Mouse (Mus musculus) hindbrain, embryonic 11.5 days (tissue): ENCODE measurements at regions not wholly inside any gene's neighbourhood (a gene's known extent, or its start where the extent isn't known, plus 50 kb on each side); places are given as distances from the start of the nearest gene placed in this dataset.

ENCODE experiments used
- ATAC-seq: fragments of 200-750 bp; cut with Nextera tagmentation; 2 replicates; pipeline ENCODE4 v1.8.0; 2017; ENCODE audit warnings: mild to moderate bottlenecking, moderate TSS enrichment, moderate library complexity; ENCODE audit not compliant: low FRiP score
- DNase-seq: peaks from one replicate; pipeline ENCODE4 v3.0.0-alpha.2; 2015; ENCODE audit warnings: low spot score
- H3K27ac ChIP-seq: fragments of 300-500 bp; sonication (generic); 2 replicates; pipeline ENCODE4 v1.5.1; 2014; ENCODE audit warnings: mild to moderate bottlenecking, low read depth, low read length
- H3K27me3 ChIP-seq: fragments of 300-500 bp; sonication (generic); 2 replicates; pipeline ENCODE4 v1.6.1; 2014; ENCODE audit warnings: mild to moderate bottlenecking, low read length, moderate library complexity, mixed read lengths; ENCODE audit not compliant: control insufficient read depth, insufficient read depth
- H3K36me3 ChIP-seq: fragments of 300-500 bp; sonication (generic); 2 replicates; pipeline ENCODE4 v1.6.1; 2014; ENCODE audit warnings: mild to moderate bottlenecking, low read length, moderate library complexity, mixed read lengths; ENCODE audit not compliant: control insufficient read depth, insufficient read depth
- H3K4me1 ChIP-seq: fragments of 300-500 bp; sonication (generic); replicated peaks from 2 replicates; pipeline ENCODE4 v1.6.1; 2014; ENCODE audit warnings: low read length, mixed read lengths; ENCODE audit not compliant: control insufficient read depth, insufficient read depth
- H3K4me2 ChIP-seq: fragments of 300-500 bp; sonication (generic); replicated peaks from 2 replicates; pipeline ENCODE4 v1.6.1; 2014; ENCODE audit warnings: mild to moderate bottlenecking, low read depth, low read length
- H3K4me3 ChIP-seq: fragments of 300-500 bp; sonication (generic); 2 replicates; pipeline ENCODE4 v1.5.1; 2014; ENCODE audit warnings: low read depth, low read length
- H3K9ac ChIP-seq: fragments of 300-500 bp; sonication (generic); 2 replicates; pipeline ENCODE4 v1.6.1; 2014; ENCODE audit warnings: low read depth, low read length
- H3K9me3 ChIP-seq: fragments of 300-500 bp; sonication (generic); 2 replicates; pipeline ENCODE4 v1.6.1; 2016; ENCODE audit warnings: low read length; ENCODE audit not compliant: control insufficient read depth
- WGBS: fragments of 180-500 bp; shearing (Covaris S2); extraction: QIAGEN DNeasy Blood & Tissue Kit; methylation state at CpG from one replicate; pipeline ENCODE4 v1.1.7; 2014; 5-methylcytosine and 5-hydroxymethylcytosine counted together

GRCm38 (mm10) chr5:91816376-91816950, 146.4 kb downstream of the Rchy1 start:
- no peak for DNase-seq
- Histone ChIP-seq H3K4me3 (no peak overlapping the region), H3K27me3 (no peaks in the 10 kb centered on the region), H3K9ac (no peak overlapping the region), H3K4me2 (no peak overlapping the region), H3K4me1 (no peaks in the 10 kb centered on the region), H3K27ac (no peak overlapping the region), H3K36me3 (no peaks in the 10 kb centered on the region), H3K9me3 (no peaks in the 10 kb centered on the region)
- ATAC-seq = no peak
- WGBS = 80% methylated on average over 3 of the region's 3 CpGs

- ATAC-seq (no peak), DNase-seq (no peak)
- no peak overlapping the region for H3K9ac ChIP-seq
- H3K4me1 ChIP-seq = no peaks in the 10 kb centered on the region
- no peaks in the 10 kb centered on the region for H3K36me3 ChIP-seq
- WGBS = 80% methylated on average over 6 of the region's 6 CpGs
- no peak overlapping the region for H3K4me3 ChIP-seq
- no peaks in the 10 kb centered on the region for H3K27me3 ChIP-seq
- H3K27ac ChIP-seq = no peak overlapping the region
- no peaks in the 10 kb centered on the region for H3K9me3 ChIP-seq
- H3K4me2 ChIP-seq = no peak overlapping the region
Observed at GRCm38 (mm10) chr5:91814956-91815355, 147.9 kb downstream of the Rchy1 start.

GRCm38 (mm10) chr5:91814417-91814762, 148.5 kb downstream of the Rchy1 start:
- ATAC-seq (no peak), DNase-seq (no peak)
- H3K4me3 ChIP-seq = no peak overlapping the region
- H3K4me1 ChIP-seq = no peaks in the 10 kb centered on the region
- H3K9me3 ChIP-seq = no peaks in the 10 kb centered on the region
- H3K27ac ChIP-seq = no peak overlapping the region
- WGBS = 81% methylated on average over 4 of the region's 4 CpGs
- no peaks in the 10 kb centered on the region for H3K27me3 ChIP-seq
- H3K36me3 ChIP-seq = no peaks in the 10 kb centered on the region
- H3K4me2 ChIP-seq = no peak overlapping the region
- H3K9ac ChIP-seq = no peak overlapping the region

GRCm38 (mm10) chr5:91813547-91814416, 149.1 kb downstream of the Rchy1 start:
- no peak overlapping the region for H3K4me2 ChIP-seq
- H3K27me3 ChIP-seq = no peaks in the 10 kb centered on the region
- WGBS = 92% methylated on average over 5 of the region's 5 CpGs
- H3K4me1 ChIP-seq = no peaks in the 10 kb centered on the region
- no peak overlapping the region for H3K27ac ChIP-seq
- H3K36me3 ChIP-seq = no peaks in the 10 kb centered on the region
- H3K4me3 ChIP-seq = no peak overlapping the region
- H3K9ac ChIP-seq = no peak overlapping the region
- no peak for DNase-seq
- no peaks in the 10 kb centered on the region for H3K9me3 ChIP-seq
- no peak for ATAC-seq

GRCm38 (mm10) chr5:91807070-91808065, 155.5 kb downstream of the Rchy1 start:
- H3K4me2 ChIP-seq = no peak overlapping the region
- 0 out of 2 replicates have a peak, but pooled peaks have one; percentile 30 for ATAC-seq
- no peak overlapping the region for H3K4me3 ChIP-seq
- no peak overlapping the region for H3K9ac ChIP-seq
- no peak overlapping the region for H3K27ac ChIP-seq
- no peaks in the 10 kb centered on the region for H3K36me3 ChIP-seq
- H3K9me3 ChIP-seq = no peaks in the 10 kb centered on the region
- WGBS = 76% methylated on average over 18 of the region's 18 CpGs
- no peaks in the 10 kb centered on the region for H3K27me3 ChIP-seq
- H3K4me1 ChIP-seq = no peaks in the 10 kb centered on the region
- DNase-seq = no peak

GRCm38 (mm10) chr5:91801297-91801980, 161.4 kb downstream of the Rchy1 start:
- DNase-seq = no peak
- ATAC-seq = no peak

GRCm38 (mm10) chr5:91797362-91797761, 165.5 kb downstream of the Rchy1 start:
- H3K27ac ChIP-seq = no peak overlapping the region
- H3K4me3 ChIP-seq = no peak overlapping the region
- H3K4me1 ChIP-seq = no peaks in the 10 kb centered on the region
- H3K36me3 ChIP-seq = no peaks in the 10 kb centered on the region
- H3K9me3 ChIP-seq = no peaks in the 10 kb centered on the region
- no peak overlapping the region for H3K9ac ChIP-seq
- H3K27me3 ChIP-seq = no peaks in the 10 kb centered on the region
- WGBS = 81% methylated on average over 3 of the region's 3 CpGs
- DNase-seq (no peak), ATAC-seq (no peak)
- H3K4me2 ChIP-seq = no peak overlapping the region

More at GRCm38 (mm10) chr5:91801297-91801980, 161.4 kb downstream of the Rchy1 start:
- Histone ChIP-seq H3K4me3 (no peak overlapping the region), H3K9me3 (no peaks in the 10 kb centered on the region), H3K27ac (no peak overlapping the region), H3K27me3 (no peaks in the 10 kb centered on the region), H3K9ac (no peak overlapping the region), H3K4me2 (no peak overlapping the region), H3K36me3 (no peaks in the 10 kb centered on the region), H3K4me1 (no peaks in the 10 kb centered on the region)
- WGBS = 88% methylated on average over 3 of the region's 3 CpGs

- WGBS = 63% methylated on average over 6 of the region's 6 CpGs
- Histone ChIP-seq H3K4me1 (no peaks in the 10 kb centered on the region), H3K4me3 (no peak overlapping the region), H3K36me3 (no peaks in the 10 kb centered on the region), H3K27me3 (no peaks in the 10 kb centered on the region), H3K9me3 (no peaks in the 10 kb centered on the region), H3K9ac (no peak overlapping the region), H3K27ac (no peak overlapping the region), H3K4me2 (no peak overlapping the region)
- ATAC-seq (no peak), DNase-seq (no peak)
Observed at GRCm38 (mm10) chr5:91792732-91793131, 170.1 kb downstream of the Rchy1 start.
